Mouse (Mus musculus) embryonic facial prominence, embryonic 11.5 days (tissue): ENCODE results near the gene Zfp385c. TPM values are rescaled to one million over a fixed set of nuclear protein-coding genes. Genes with fewer than 3 reads are reported as not detected.
"Not testable (repeated sequence)": the region's sequence is repeated elsewhere in the genome, so short reads cannot be mapped to it uniquely, and the experiment has no call there.

Experiments
- ATAC-seq: fragments of 200-750 bp; cut with Nextera tagmentation; replicated peaks from 2 replicates; pipeline ENCODE4 v1.8.0; 2017; ENCODE audit warnings: low read depth; ENCODE audit not compliant: insufficient number of reproducible peaks, low FRiP score, low TSS enrichment
- DNase-seq: peaks from one replicate; pipeline ENCODE4 v3.0.0-alpha.2; 2015; ENCODE audit warnings: low spot score
- H3K27ac ChIP-seq: fragments of 300-500 bp; sonication (generic); replicated peaks from 2 replicates; pipeline ENCODE4 v1.5.1; 2014; ENCODE audit warnings: mild to moderate bottlenecking, low read depth, low read length, control low read depth
- H3K27me3 ChIP-seq: fragments of 300-500 bp; sonication (generic); 2 replicates; pipeline ENCODE4 v1.6.1; 2014; ENCODE audit warnings: mild to moderate bottlenecking, low read length, moderate library complexity, mixed read lengths; ENCODE audit not compliant: control insufficient read depth, insufficient read depth
- H3K36me3 ChIP-seq: fragments of 300-500 bp; sonication (generic); replicated peaks from 2 replicates; pipeline ENCODE4 v1.6.1; 2014; ENCODE audit warnings: low read depth, mild to moderate bottlenecking, low read length, moderate library complexity, mixed read lengths; ENCODE audit not compliant: control insufficient read depth, insufficient read depth
- H3K4me1 ChIP-seq: fragments of 300-500 bp; sonication (generic); 2 replicates; pipeline ENCODE4 v1.6.1; 2014; ENCODE audit warnings: low read length, mixed read lengths; ENCODE audit not compliant: control insufficient read depth, insufficient read depth
- H3K4me2 ChIP-seq: fragments of 300-500 bp; sonication (generic); 2 replicates; pipeline ENCODE4 v1.6.1; 2014; ENCODE audit warnings: low read depth, mild to moderate bottlenecking, control low read depth, low read length, moderate library complexity
- H3K4me3 ChIP-seq: fragments of 300-500 bp; sonication (generic); 2 replicates; pipeline ENCODE4 v1.5.1; 2014; ENCODE audit warnings: low read depth, low read length, control low read depth
- H3K9ac ChIP-seq: fragments of 300-500 bp; sonication (generic); replicated peaks from 2 replicates; pipeline ENCODE4 v1.6.1; 2014; ENCODE audit warnings: mild to moderate bottlenecking, control low read depth, low read length
- H3K9me3 ChIP-seq: fragments of 300-500 bp; sonication (generic); replicated peaks from 2 replicates; pipeline ENCODE4 v1.6.1; 2016; ENCODE audit warnings: mild to moderate bottlenecking, low read length, inconsistent platforms, mixed read lengths; ENCODE audit not compliant: control insufficient read depth
- WGBS: fragments of 180-500 bp; shearing (Covaris S2); extraction: QIAGEN DNeasy Blood & Tissue Kit; methylation state at CpG from one replicate; pipeline ENCODE4 v1.1.7; 2014; 5-methylcytosine and 5-hydroxymethylcytosine counted together
- polyA plus RNA-seq: library from polyadenylated mRNA; unstranded; fragments of >200 nt; fragmentation: Nextera tagmentation; extraction: Ambion mirVana; gene quantifications from 2 replicates; pipeline ENCODE4 v1.2.1, GENCODE M21; 2014

The Zfp385c gene
- polyA plus RNA-seq, 1 experiment from 2014 or later: 1.2 TPM

GRCm38 (mm10) chr11:100622714-100623113 is 69.5 kb downstream of the Zfp385c start:
- peak; percentile 96 for DNase-seq
- peak; percentile 46; the same call in 1 of the 2 replicates for ATAC-seq
- H3K27me3 ChIP-seq: no peaks in the 10 kb centered on the region
- peak overlapping the region; percentile 61 for H3K4me2 ChIP-seq
- peaks cover 2% of the 10 kb centered on the region; the same call in 1 of the 2 replicates for H3K4me1 ChIP-seq
- H3K9ac ChIP-seq: peak overlapping the region; percentile 69
- H3K4me3 ChIP-seq: peak overlapping the region; percentile 60
- no peak overlapping the region; the same call in 1 of the 2 replicates for H3K27ac ChIP-seq
- no peaks in the 10 kb centered on the region for H3K9me3 ChIP-seq
- H3K36me3 ChIP-seq: peaks cover 7% of the 10 kb centered on the region
- under 1% methylated on average over 24 of the region's 24 CpGs for WGBS

GRCm38 (mm10) chr11:100619982-100620381 is 72.3 kb downstream of the Zfp385c start, which contains the start of gene Dnajc7:
Gene Dnajc7, minus strand, starts transcription at chr11:100620168.
- 4% methylated on average over 11 of the region's 11 CpGs for WGBS
- Histone ChIP-seq H3K36me3 (no peaks in the 10 kb centered on the region), H3K27ac (peak within 1 kb of the TSS; percentile 77), H3K27me3 (no peaks in the 10 kb centered on the region), H3K9ac (peak within 1 kb of the TSS; percentile 74), H3K4me2 (peak within 1 kb of the TSS; percentile 75), H3K9me3 (no peaks in the 10 kb centered on the region), H3K4me3 (peak within 1 kb of the TSS; percentile 72), H3K4me1 (peaks cover 2% of the 10 kb centered on the region; the same call in 1 of the 2 replicates)
- DNase-seq (no peak), ATAC-seq (no peak)

GRCm38 (mm10) chr11:100619485-100619975 is 72.7 kb downstream of the Zfp385c start:
- Histone ChIP-seq H3K4me3 (peak overlapping the region; percentile 72), H3K36me3 (no peaks in the 10 kb centered on the region), H3K9me3 (no peaks in the 10 kb centered on the region), H3K27ac (peak overlapping the region; percentile 77), H3K9ac (peak overlapping the region; percentile 74), H3K4me1 (peaks cover 2% of the 10 kb centered on the region; the same call in 1 of the 2 replicates), H3K4me2 (peak overlapping the region; percentile 75), H3K27me3 (no peaks in the 10 kb centered on the region)
- peak; percentile 95 for ATAC-seq
- under 1% methylated on average over 40 of the region's 40 CpGs for WGBS
- peak; percentile 99 for DNase-seq

- H3K4me1 ChIP-seq: peaks cover 2% of the 10 kb centered on the region; the same call in 1 of the 2 replicates
- peak; percentile 79 for DNase-seq
- ATAC-seq: peak; percentile 29
- under 1% methylated on average over 36 of the region's 36 CpGs for WGBS
- peak within 1 kb of the TSS; percentile 75 for H3K4me2 ChIP-seq
- peak within 1 kb of the TSS; percentile 72 for H3K4me3 ChIP-seq
- no peaks in the 10 kb centered on the region for H3K36me3 ChIP-seq
- no peaks in the 10 kb centered on the region for H3K27me3 ChIP-seq
- peak within 1 kb of the TSS; percentile 74 for H3K9ac ChIP-seq
- H3K9me3 ChIP-seq: no peaks in the 10 kb centered on the region
- peak within 1 kb of the TSS; percentile 77 for H3K27ac ChIP-seq
Observed at GRCm38 (mm10) chr11:100618761-100619484, 73.3 kb downstream of the Zfp385c start, which contains the start of gene Nkiras2. Gene Nkiras2, plus strand, starts transcription at chr11:100619244.

- 91% methylated on average over 4 of the region's 4 CpGs for whole genome bisulfite sequencing
- DNase-seq: no peak
- no peak for ATAC-seq
- H3K4me2 ChIP-seq: no peak overlapping the region
- no peaks in the 10 kb centered on the region for H3K27me3 ChIP-seq
- no peaks in the 10 kb centered on the region for H3K9me3 ChIP-seq
- no peaks in the 10 kb centered on the region for H3K36me3 ChIP-seq
- H3K4me1 ChIP-seq: peaks cover 2% of the 10 kb centered on the region; the same call in 1 of the 2 replicates
- H3K27ac ChIP-seq: no peak overlapping the region
- H3K9ac ChIP-seq: no peak overlapping the region
- H3K4me3 ChIP-seq: no peak overlapping the region
Observed at GRCm38 (mm10) chr11:100617480-100617879, 74.8 kb downstream of the Zfp385c start.

GRCm38 (mm10) chr11:100616836-100617235 is 75.4 kb downstream of the Zfp385c start:
- H3K9ac ChIP-seq, DNase-seq, H3K27ac ChIP-seq, H3K9me3 ChIP-seq, ATAC-seq, H3K4me2 ChIP-seq, H3K4me1 ChIP-seq, H3K4me3 ChIP-seq, H3K27me3 ChIP-seq, H3K36me3 ChIP-seq: not testable (repeated sequence)
- WGBS: 94% methylated on average over 7 of the region's 7 CpGs

GRCm38 (mm10) chr11:100616332-100616731 is 75.9 kb downstream of the Zfp385c start:
- no peak for DNase-seq
- Histone ChIP-seq H3K9me3 (no peaks in the 10 kb centered on the region), H3K4me2 (no peak overlapping the region), H3K27me3 (no peaks in the 10 kb centered on the region), H3K4me1 (peaks cover 2% of the 10 kb centered on the region; the same call in 1 of the 2 replicates), H3K4me3 (no peak overlapping the region), H3K27ac (no peak overlapping the region), H3K9ac (no peak overlapping the region), H3K36me3 (no peaks in the 10 kb centered on the region)
- ATAC-seq: no peak
- 90% methylated on average over 5 of the region's 5 CpGs for WGBS

- Histone ChIP-seq H3K9ac (no peak overlapping the region), H3K27ac (no peak overlapping the region), H3K4me1 (no peaks in the 10 kb centered on the region), H3K9me3 (no peaks in the 10 kb centered on the region), H3K4me2 (no peak overlapping the region), H3K27me3 (no peaks in the 10 kb centered on the region), H3K36me3 (no peaks in the 10 kb centered on the region), H3K4me3 (no peak overlapping the region)
- 93% methylated on average over 3 of the region's 3 CpGs for WGBS
- DNase-seq (peak; percentile 43), ATAC-seq (no peak)
Observed at GRCm38 (mm10) chr11:100613241-100613640, 79.0 kb downstream of the Zfp385c start.
